Mouse (Mus musculus): ENCODE measurements around the gene St13.

St13 gene

GRCm38 (mm10) chr15:81365246-81365645 lies 34.6 kb downstream of the St13 start:
- DNase-seq (ENCODE audit: low read depth, low spot score), result no peak

- DNase-seq (ENCODE audit: low read depth, low spot score), result no peak
Observed at GRCm38 (mm10) chr15:81364271-81364670, 35.6 kb downstream of the St13 start.

- no peak for DNase-seq (ENCODE audit: low read depth, low spot score)
Observed at GRCm38 (mm10) chr15:81362501-81362900, 37.4 kb downstream of the St13 start.

- no peak for DNase-seq (ENCODE audit: low read depth, low spot score)
Observed at GRCm38 (mm10) chr15:81361417-81362015, 38.4 kb downstream of the St13 start.

- no peak for DNase-seq (ENCODE audit: low read depth, low spot score)
Observed at GRCm38 (mm10) chr15:81361022-81361404, 38.9 kb downstream of the St13 start.

GRCm38 (mm10) chr15:81360345-81361021 lies 39.4 kb downstream of the St13 start, which contains the start of gene Slc25a17:
TSS of gene Slc25a17 (minus strand) at chr15:81360812.
- DNase-seq (ENCODE audit: low read depth, low spot score), result peak; percentile 93

- no peak for DNase-seq (ENCODE audit: low read depth, low spot score)
Observed at GRCm38 (mm10) chr15:81359421-81359820, 40.5 kb downstream of the St13 start.

GRCm38 (mm10) chr15:81358943-81359342 lies 40.9 kb downstream of the St13 start:
- no peak for DNase-seq (ENCODE audit: low read depth, low spot score)

GRCm38 (mm10) chr15:81356946-81357345 lies 42.9 kb downstream of the St13 start:
- DNase-seq (ENCODE audit: low read depth, low spot score), result no peak

- DNase-seq (ENCODE audit: low read depth, low spot score), result no peak
Observed at GRCm38 (mm10) chr15:81355146-81355761, 44.6 kb downstream of the St13 start.

GRCm38 (mm10) chr15:81352638-81353037 lies 47.2 kb downstream of the St13 start:
- no peak for DNase-seq (ENCODE audit: low read depth, low spot score)

- DNase-seq (ENCODE audit: low read depth, low spot score), result no peak
Observed at GRCm38 (mm10) chr15:81350401-81350800, 49.5 kb downstream of the St13 start.

- no peak for DNase-seq (ENCODE audit: low read depth, low spot score)
Observed at GRCm38 (mm10) chr15:81348366-81348765, 51.5 kb downstream of the St13 start.

- no peak for DNase-seq (ENCODE audit: low read depth, low spot score)
Observed at GRCm38 (mm10) chr15:81347466-81347865, 52.4 kb downstream of the St13 start.

- peak; percentile 30 for DNase-seq (ENCODE audit: low read depth, low spot score)
Observed at GRCm38 (mm10) chr15:81341426-81341825, 58.5 kb downstream of the St13 start.

- no peak for DNase-seq (ENCODE audit: low read depth, low spot score)
Observed at GRCm38 (mm10) chr15:81339158-81339557, 60.7 kb downstream of the St13 start.

- DNase-seq (ENCODE audit: low read depth, low spot score), result peak; percentile 15
Observed at GRCm38 (mm10) chr15:81336466-81336865, 63.4 kb downstream of the St13 start.

- no peak for DNase-seq (ENCODE audit: low read depth, low spot score)
Observed at GRCm38 (mm10) chr15:81332517-81332916, 67.4 kb downstream of the St13 start.

- no peak for DNase-seq (ENCODE audit: low read depth, low spot score)
Observed at GRCm38 (mm10) chr15:81330816-81331433, 69.0 kb downstream of the St13 start.

- DNase-seq (ENCODE audit: low read depth, low spot score), result no peak
Observed at GRCm38 (mm10) chr15:81329721-81330369, 70.0 kb downstream of the St13 start.

GRCm38 (mm10) chr15:81327501-81327900 lies 72.4 kb downstream of the St13 start:
- no peak for DNase-seq (ENCODE audit: low read depth, low spot score)

- DNase-seq (ENCODE audit: low read depth, low spot score), result peak; percentile 43
Observed at GRCm38 (mm10) chr15:81324979-81325378, 74.9 kb downstream of the St13 start.

All from skeletal muscle tissue, adult 2 months (tissue).